Mouse (Mus musculus) myocyte (in vitro differentiated cells): ENCODE measurements around the gene Mfng. TPM values are rescaled to one million over a fixed set of nuclear protein-coding genes. Genes with fewer than 3 reads are reported as not detected.

Experiments
- H3K27me3 ChIP-seq: one replicate; pipeline ENCODE4 v1.6.1; 2011; ENCODE audit not compliant: control insufficient read depth, insufficient read depth, insufficient read length
- H3K36me3 ChIP-seq: one replicate; pipeline ENCODE4 v1.6.1; 2011; ENCODE audit not compliant: control insufficient read depth, insufficient read depth
- H3K4me2 ChIP-seq: one replicate; pipeline ENCODE4 v1.6.1; 2011; ENCODE audit warnings: low read depth, control low read depth
- H3K4me3 ChIP-seq: one replicate; pipeline ENCODE4 v1.5.1; 2011; ENCODE audit warnings: mild to moderate bottlenecking, control low read depth, moderate library complexity
- H3K79me2 ChIP-seq: one replicate; pipeline ENCODE4 v1.6.1; 2011; ENCODE audit not compliant: control insufficient read depth, insufficient read depth
- H3ac ChIP-seq: one replicate; pipeline ENCODE4 v1.6.1; 2011; ENCODE audit not compliant: control insufficient read depth, insufficient read length
- CEBPB ChIP-seq: IDR thresholded peaks from 2 replicates; pipeline ENCODE4 v1.6.1; 2011; ENCODE audit warnings: mild to moderate bottlenecking, moderate library complexity; ENCODE audit not compliant: poor library complexity, insufficient read depth, severe bottlenecking
- E2F4 ChIP-seq: IDR thresholded peaks from one replicate; pipeline ENCODE4 v1.6.1; 2011; ENCODE audit warnings: mild to moderate bottlenecking, control low read depth, moderate library complexity; ENCODE audit not compliant: insufficient read depth
- MAX ChIP-seq: IDR thresholded peaks from one replicate; pipeline ENCODE4 v1.6.1; 2011; ENCODE audit warnings: low read depth, mild to moderate bottlenecking, control low read depth
- MYOD1 ChIP-seq, 3 experiments: IDR thresholded peaks; one replicate each; pipeline ENCODE4 v1.6.1; 2011; ENCODE audit warnings: control low read depth in 2 of 3, low read depth in 2 of 3, mild to moderate bottlenecking in 2 of 3, moderate library complexity in 1 of 3; ENCODE audit not compliant: insufficient read length in 2 of 3, control insufficient read depth in 1 of 3
- MYOG ChIP-seq, 3 experiments: IDR thresholded peaks; one replicate each; pipeline ENCODE4 v1.6.1; 2011; ENCODE audit warnings: control low read depth in 2 of 3, low read depth in 2 of 3, mild to moderate bottlenecking in 2 of 3; ENCODE audit not compliant: insufficient read length in 2 of 3, control insufficient read depth in 1 of 3, insufficient read depth in 1 of 3
- POLR2A ChIP-seq: IDR thresholded peaks from one replicate; pipeline ENCODE4 v1.6.1; 2011; ENCODE audit warnings: low read depth, mild to moderate bottlenecking, control low read depth, moderate library complexity; ENCODE audit not compliant: insufficient read length
- POLR2AphosphoS2 ChIP-seq: IDR thresholded peaks from one replicate; pipeline ENCODE4 v1.6.1; 2011; ENCODE audit warnings: low read depth, control low read depth; ENCODE audit not compliant: insufficient read length
- REST ChIP-seq: IDR thresholded peaks from one replicate; pipeline ENCODE4 v1.6.1; 2011; ENCODE audit warnings: mild to moderate bottlenecking, control low read depth, moderate library complexity; ENCODE audit not compliant: insufficient read depth, insufficient read length
- SRF ChIP-seq: IDR thresholded peaks from one replicate; pipeline ENCODE4 v1.6.1; 2011; ENCODE audit warnings: low read depth; ENCODE audit not compliant: control insufficient read depth, insufficient read length
- TCF12 ChIP-seq: IDR thresholded peaks from one replicate; pipeline ENCODE4 v1.6.1; 2011; ENCODE audit warnings: mild to moderate bottlenecking, control low read depth; ENCODE audit not compliant: poor library complexity, insufficient read depth, severe bottlenecking
- TCF3 ChIP-seq: IDR thresholded peaks from one replicate; pipeline ENCODE4 v1.6.1; 2011; ENCODE audit warnings: low read depth, control low read depth; ENCODE audit not compliant: insufficient read length
- USF1 ChIP-seq: IDR thresholded peaks from one replicate; pipeline ENCODE4 v1.6.1; 2011; ENCODE audit warnings: low read depth, mild to moderate bottlenecking, control low read depth, moderate library complexity
- polyA plus RNA-seq: library from polyadenylated mRNA; unstranded; fragments of >200 nt; fragmentation: generic; extraction: Trizol; gene quantifications from one replicate; pipeline ENCODE4 v1.2.1, GENCODE M21; 2012; ENCODE audit warnings: missing spikeins

Gene Mfng
- polyA plus RNA-seq, 1 experiment: 0.06 TPM

GRCm38 (mm10) chr15:78809739-78810138 lies 36.5 kb upstream of the Mfng start:
- H3ac ChIP-seq: no peak overlapping the region
- H3K4me2 ChIP-seq: no peak overlapping the region
- H3K27me3 ChIP-seq: no peaks in the 10 kb centered on the region
- no peaks in the 10 kb centered on the region for H3K36me3 ChIP-seq
- TF ChIP-seq USF1: no peak
- TF ChIP-seq E2F4: no peak
- no peak for TF ChIP-seq SRF
- no peak for TF ChIP-seq MYOD1 (IDR thresholded peaks at IDR 0.05; ENCODE audit: control insufficient read depth in 1 of 3, insufficient read length in 2 of 3, low read depth in 2 of 3)
- no peak for TF ChIP-seq REST
- no peak for TF ChIP-seq MYOG (IDR thresholded peaks at IDR 0.05; ENCODE audit: control insufficient read depth in 1 of 3, insufficient read depth in 1 of 3, insufficient read length in 2 of 3, low read depth in 2 of 3)
- TF ChIP-seq TCF12: no peak
- TF ChIP-seq POLR2AphosphoS2: no peak
- TF ChIP-seq MAX: no peak
- H3K79me2 ChIP-seq: no peaks in the 10 kb centered on the region
- no peak overlapping the region for H3K4me3 ChIP-seq

- Histone ChIP-seq H3K4me3 (no peak overlapping the region), H3ac (no peak overlapping the region), H3K79me2 (no peaks in the 10 kb centered on the region), H3K36me3 (no peaks in the 10 kb centered on the region), H3K4me2 (no peak overlapping the region), H3K27me3 (no peaks in the 10 kb centered on the region)
- TF ChIP-seq CEBPB (no peak), POLR2AphosphoS2 (no peak), TCF12 (no peak), TCF3 (no peak), E2F4 (no peak), POLR2A (no peak), REST (no peak), MYOD1 (IDR thresholded peaks at IDR 0.05; ENCODE audit: control insufficient read depth in 1 of 3, insufficient read length in 2 of 3, low read depth in 2 of 3) (no peak), MAX (no peak), MYOG (IDR thresholded peaks at IDR 0.05; ENCODE audit: control insufficient read depth in 1 of 3, insufficient read depth in 1 of 3, insufficient read length in 2 of 3, low read depth in 2 of 3) (no peak), USF1 (no peak), SRF (no peak)
These were observed 35.7 kb upstream of the Mfng start for GRCm38 (mm10) chr15:78808980-78809379.

- peaks cover 16% of the 10 kb centered on the region for H3K27me3 ChIP-seq
- TF ChIP-seq TCF3: no peak
- no peak for TF ChIP-seq CEBPB
- TF ChIP-seq MYOD1 (IDR thresholded peaks at IDR 0.05; ENCODE audit: control insufficient read depth in 1 of 3, insufficient read length in 2 of 3, low read depth in 2 of 3): no peak
- no peak for TF ChIP-seq TCF12
- no peak for TF ChIP-seq USF1
- TF ChIP-seq SRF: no peak
- TF ChIP-seq E2F4: no peak
- TF ChIP-seq POLR2A: no peak
- no peak for TF ChIP-seq POLR2AphosphoS2
- H3ac ChIP-seq: no peak overlapping the region
- no peak overlapping the region for H3K4me3 ChIP-seq
- H3K79me2 ChIP-seq: no peaks in the 10 kb centered on the region
- no peaks in the 10 kb centered on the region for H3K36me3 ChIP-seq
- peak overlapping the region; percentile 3 for H3K4me2 ChIP-seq
These were observed 33.9 kb upstream of the Mfng start for GRCm38 (mm10) chr15:78807141-78807540.

GRCm38 (mm10) chr15:78806614-78807013 lies 33.3 kb upstream of the Mfng start:
- TF ChIP-seq SRF (peak; percentile 52), REST (no peak), POLR2AphosphoS2 (no peak)
- Histone ChIP-seq H3ac (no peak overlapping the region), H3K79me2 (no peaks in the 10 kb centered on the region), H3K4me2 (peak overlapping the region; percentile 3), H3K4me3 (no peak overlapping the region), H3K36me3 (no peaks in the 10 kb centered on the region), H3K27me3 (peaks cover 22% of the 10 kb centered on the region)

- H3K27me3 ChIP-seq: peaks cover 24% of the 10 kb centered on the region
- H3K79me2 ChIP-seq: no peaks in the 10 kb centered on the region
- H3K4me3 ChIP-seq: no peak overlapping the region
- H3K4me2 ChIP-seq: no peak overlapping the region
- H3K36me3 ChIP-seq: no peaks in the 10 kb centered on the region
- H3ac ChIP-seq: no peak overlapping the region
- TF ChIP-seq SRF: no peak
- TF ChIP-seq TCF3: no peak
- TF ChIP-seq POLR2A: no peak
- TF ChIP-seq MYOD1 (IDR thresholded peaks at IDR 0.05; ENCODE audit: control insufficient read depth in 1 of 3, insufficient read length in 2 of 3, low read depth in 2 of 3): no peak
- TF ChIP-seq CEBPB: no peak
- no peak for TF ChIP-seq E2F4
- no peak for TF ChIP-seq MYOG (IDR thresholded peaks at IDR 0.05; ENCODE audit: control insufficient read depth in 1 of 3, insufficient read depth in 1 of 3, insufficient read length in 2 of 3, low read depth in 2 of 3)
- no peak for TF ChIP-seq TCF12
- no peak for TF ChIP-seq POLR2AphosphoS2
- TF ChIP-seq REST: no peak
- TF ChIP-seq MAX: no peak
- TF ChIP-seq USF1: no peak
These were observed 32.1 kb upstream of the Mfng start for GRCm38 (mm10) chr15:78805351-78805750.
